Mouse (Mus musculus) T-cell, adult 66 days (primary cell): Measurements from ENCODE around the gene Klhl33. TPM values are rescaled to one million over a fixed set of nuclear protein-coding genes. Genes with fewer than 3 reads are reported as not detected.

Experiments used
- total RNA-seq, 2 experiments: library from RNA; stranded (reverse); gene quantifications; 3 replicates in 1 of 2; 4 replicates in 1 of 2; pipeline ENCODE4 v1.2.4; 2023

Gene Klhl33
- not detected for total RNA-seq

DNA sequence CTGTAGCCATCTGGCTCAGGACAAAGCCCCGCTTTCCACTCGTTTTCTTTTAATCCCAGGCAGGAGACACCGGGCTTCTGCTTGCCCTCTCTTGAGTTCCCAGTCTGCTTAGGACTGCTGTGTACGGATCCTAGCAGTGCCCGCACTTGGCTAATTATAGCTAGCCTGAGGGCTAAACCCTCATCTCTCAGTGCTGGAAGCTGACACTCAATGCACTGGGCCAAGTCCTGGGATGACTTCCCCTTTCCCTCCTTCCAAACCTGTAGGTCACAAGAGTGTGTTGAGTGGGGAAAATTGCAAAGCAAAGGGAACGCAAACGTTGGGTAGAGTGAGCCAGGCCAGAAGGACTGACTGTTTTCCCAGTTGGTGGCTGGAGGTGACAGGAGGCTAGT, at the start of gene Klhl33:
Klhl33 (minus strand) TSS at position 134 of the 392 bp plus-strand sequence.

DNA sequence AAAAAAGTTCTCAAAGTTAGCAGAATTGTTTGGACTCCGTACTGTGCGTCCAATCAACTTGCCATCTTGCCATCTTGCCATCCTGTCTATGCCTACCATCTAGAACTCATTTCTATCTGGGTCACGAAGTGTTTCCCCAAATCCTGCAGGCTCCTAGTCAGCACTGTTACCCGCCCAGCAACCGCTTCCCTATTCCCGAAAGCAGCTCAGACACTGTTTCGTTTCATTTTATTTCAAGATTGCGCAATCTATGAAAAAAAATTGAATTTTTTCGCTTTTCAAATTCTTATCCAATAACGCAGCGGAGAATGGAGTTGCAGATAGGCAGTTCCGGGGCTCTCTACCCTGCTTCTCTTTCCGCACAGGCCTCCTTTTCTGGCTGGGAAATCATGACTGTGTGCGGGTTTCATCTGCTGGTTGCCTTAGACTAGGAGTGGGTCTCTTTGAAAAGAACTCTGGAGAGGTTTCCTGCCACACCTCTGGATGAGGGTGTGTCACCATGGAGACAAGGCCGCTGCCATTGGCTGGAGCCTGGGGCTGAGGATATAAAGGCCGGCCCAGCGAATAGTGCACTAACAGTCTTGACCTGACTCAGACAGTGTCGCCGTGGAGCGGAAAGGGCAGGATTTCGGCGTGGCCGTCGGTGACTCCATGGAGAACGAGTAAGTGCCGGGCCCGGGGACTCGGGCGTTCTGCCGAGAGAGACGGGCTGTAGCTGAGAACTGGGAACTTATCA, 46.8 kb upstream of the Klhl33 start, which contains the start of gene Gm49342:
Gm49342 (plus strand) TSS at position 586 of the 736 bp plus-strand sequence.

DNA sequence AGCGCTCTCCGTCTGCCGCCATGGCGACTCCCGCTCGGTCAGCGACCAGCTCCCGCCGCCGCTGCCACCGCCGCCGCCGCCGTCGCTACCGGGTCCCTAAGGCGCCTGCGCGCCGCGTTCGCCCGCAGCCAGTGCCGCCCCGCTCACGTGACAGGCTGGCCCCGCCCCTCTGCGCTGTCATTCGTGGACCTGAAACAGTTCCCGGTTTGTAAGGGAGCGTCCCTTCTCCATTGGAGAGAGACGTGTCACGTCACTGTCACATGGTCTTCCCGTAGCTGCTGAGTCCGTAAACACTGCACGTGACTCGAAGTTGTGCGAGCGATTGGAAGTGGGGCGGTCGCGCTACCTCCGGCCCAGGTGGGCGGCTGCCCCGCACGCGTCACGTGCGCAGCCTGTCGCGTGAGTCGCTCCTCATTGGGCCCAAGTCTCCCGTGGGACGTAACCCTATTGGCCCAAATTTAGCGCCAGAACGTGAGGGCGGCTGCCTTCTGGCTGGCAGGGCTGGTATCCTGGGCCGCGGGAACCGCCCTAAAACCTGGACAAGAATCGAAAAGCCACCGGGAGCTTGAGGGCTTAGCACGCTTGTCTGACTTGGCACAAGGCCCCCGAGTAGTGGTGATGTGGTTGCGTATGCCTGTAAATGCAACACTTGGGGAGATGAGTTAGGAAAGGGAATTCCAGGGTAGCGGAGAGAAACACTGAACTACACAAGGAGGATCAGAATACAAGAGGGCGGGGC, 33.6 kb upstream of the Klhl33 start, which contains the start of the genes Pip4p1 and Pnp:
Pip4p1 (minus strand) TSS at position 103 of the 739 bp plus-strand sequence.
Pnp (plus strand) TSS at position 329 of the 739 bp plus-strand sequence.

DNA sequence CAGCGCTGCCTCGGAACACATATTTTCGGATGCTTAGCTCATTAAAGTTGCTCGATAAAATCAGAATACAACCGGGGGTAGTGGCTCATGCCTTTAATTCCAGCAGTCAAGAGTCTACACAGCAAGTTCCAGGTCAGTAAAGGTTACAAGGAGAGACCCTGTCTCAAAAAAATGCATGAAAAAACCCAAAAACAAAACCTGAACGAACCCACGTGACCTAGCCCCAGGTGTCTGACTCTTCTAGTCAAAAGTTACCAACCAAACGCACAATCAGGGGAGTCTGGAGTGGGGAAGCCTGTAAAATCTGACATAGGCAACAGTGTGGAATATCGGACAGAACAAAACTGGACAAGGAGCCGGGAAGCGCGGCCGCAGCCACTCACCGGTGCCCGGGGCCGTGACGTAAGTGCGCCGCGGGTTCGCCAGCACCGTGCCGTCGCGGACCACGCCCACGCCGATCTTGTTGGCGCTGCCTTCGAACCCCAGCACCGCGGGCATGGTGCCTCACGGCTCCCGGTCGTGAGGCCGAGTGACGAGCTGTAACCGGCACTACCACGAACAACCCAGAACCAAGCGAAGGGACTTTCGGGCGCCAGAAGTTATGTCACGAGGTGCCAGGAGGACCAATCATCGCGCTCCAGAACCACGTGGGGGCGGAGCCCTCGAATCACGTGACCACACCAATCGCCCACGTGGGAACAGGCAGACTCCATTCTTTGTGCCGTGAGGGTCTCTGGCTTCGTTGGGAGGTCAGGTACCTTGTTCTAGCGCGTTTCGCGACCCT, 27.2 kb upstream of the Klhl33 start, which contains the start of the genes Osgep and Apex1:
Osgep (minus strand) TSS at position 613 of the 784 bp plus-strand sequence.
Apex1 (plus strand) TSS at position 688 of the 784 bp plus-strand sequence.

DNA sequence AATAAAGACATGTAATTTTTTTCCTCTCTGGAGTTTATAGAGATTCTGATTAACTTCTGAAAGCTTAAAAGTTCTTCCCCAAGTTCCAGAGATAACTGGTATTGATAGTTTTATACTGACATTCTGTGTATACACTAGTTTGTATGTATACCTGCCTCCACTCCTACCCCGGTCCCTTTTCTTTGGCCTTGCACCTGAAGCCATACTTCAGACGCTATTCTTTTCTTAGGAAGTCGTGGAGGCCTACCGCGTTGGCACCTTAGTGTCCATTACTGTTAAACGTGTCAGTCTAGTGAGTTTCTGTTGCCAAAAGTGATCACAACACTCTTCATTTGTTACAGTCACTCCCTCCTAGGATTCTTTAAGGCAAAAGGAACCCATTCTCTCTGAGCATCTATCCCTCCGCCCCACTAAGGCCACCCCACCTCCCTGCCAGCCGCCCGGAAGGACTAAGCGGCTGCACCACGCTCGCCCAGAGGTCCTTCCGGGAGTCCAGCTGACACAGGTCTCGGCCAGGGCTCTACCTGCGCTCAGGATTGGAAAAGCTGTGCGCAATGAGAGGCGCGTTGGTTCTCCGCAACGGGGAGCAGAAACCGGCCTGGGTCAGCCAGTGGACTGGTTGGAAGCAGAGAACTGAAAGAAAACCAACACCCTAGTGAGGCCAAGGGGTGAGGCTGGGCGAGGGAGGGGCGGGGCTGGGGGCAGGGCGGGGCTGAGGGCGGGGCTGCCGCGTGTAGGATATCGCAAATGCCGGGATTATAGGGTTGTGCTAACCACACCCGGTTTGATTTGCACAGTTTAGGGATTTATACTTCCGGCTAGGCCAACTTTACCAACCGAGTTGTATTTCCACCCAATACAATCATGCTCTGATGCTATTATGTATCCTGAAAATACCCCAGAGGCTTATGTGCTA, 27.2 kb downstream of the Klhl33 start, which contains the start of gene Tep1:
Tep1 (minus strand) TSS at position 672 of the 916 bp plus-strand sequence.

Other genes starting within 250 kb of the Klhl33 start
- not detected for gene Olfr747, start 204.3 kb downstream of the Klhl33 start, total RNA-seq
- not detected for gene Olfr748, start 190.1 kb downstream of the Klhl33 start, total RNA-seq
- gene Olfr749, start 152.4 kb downstream of the Klhl33 start, total RNA-seq: not detected
- 10 to 100 TPM; 79.2 to 79.7 TPM for gene Ttc5, start 112.0 kb downstream of the Klhl33 start, total RNA-seq
- gene Ccnb1ip1, start 89.8 kb downstream of the Klhl33 start, total RNA-seq: under 1 TPM in 1 of 2 experiments, not detected in 1; 0.50 TPM
- gene Parp2, start 89.7 kb downstream of the Klhl33 start, total RNA-seq: 10 to 100 TPM; 49.9 to 50.6 TPM
- gene Tep1, start 26.9 kb downstream of the Klhl33 start, total RNA-seq: 10 to 100 TPM; 40.3 to 43.6 TPM
- gene Osgep, start 27.4 kb upstream of the Klhl33 start, total RNA-seq: 10 to 100 TPM; 29.2 to 31.8 TPM
- gene Apex1, start 27.5 kb upstream of the Klhl33 start, total RNA-seq: 10 to 100 TPM; 45.3 to 49.3 TPM
- gene Pip4p1, start 33.3 kb upstream of the Klhl33 start, total RNA-seq: 10 to 100 TPM; 72.8 to 86.5 TPM
- 10 to 100 TPM; 14.9 to 29.4 TPM for gene Pnp, start 33.6 kb upstream of the Klhl33 start, total RNA-seq
- 10 to 100 TPM in 1 of 2 experiments, 1 to 10 TPM in 1; 9.2 to 28.2 TPM for gene Gm49342, start 47.0 kb upstream of the Klhl33 start, total RNA-seq
- gene Pnp2, start 58.5 kb upstream of the Klhl33 start, total RNA-seq: 1 to 10 TPM in 1 of 2 experiments, under 1 TPM in 1; 0.56 to 1.3 TPM
- not detected for gene Rnase10, start 110.2 kb upstream of the Klhl33 start, total RNA-seq
- gene Rnase9, start 144.4 kb upstream of the Klhl33 start, total RNA-seq: not detected
- gene Rnase11, start 152.7 kb upstream of the Klhl33 start, total RNA-seq: not detected
- gene Rnase12, start 160.2 kb upstream of the Klhl33 start, total RNA-seq: not detected
- gene Olfr750, start 176.9 kb upstream of the Klhl33 start, total RNA-seq: not detected
- 1 to 10 TPM in 1 of 2 experiments, under 1 TPM in 1; 0.76 to 1.7 TPM for gene Rnase4, start 193.6 kb upstream of the Klhl33 start, total RNA-seq
- gene Ang, start 193.6 kb upstream of the Klhl33 start, total RNA-seq: not detected
- gene Eddm3b, start 216.9 kb upstream of the Klhl33 start, total RNA-seq: not detected
- gene Rnase6, start 226.4 kb upstream of the Klhl33 start, total RNA-seq: 1 to 10 TPM; 3.9 to 4.3 TPM
- not detected for gene Rnase1, start 249.3 kb upstream of the Klhl33 start, total RNA-seq